In the genomic region with DNA sequence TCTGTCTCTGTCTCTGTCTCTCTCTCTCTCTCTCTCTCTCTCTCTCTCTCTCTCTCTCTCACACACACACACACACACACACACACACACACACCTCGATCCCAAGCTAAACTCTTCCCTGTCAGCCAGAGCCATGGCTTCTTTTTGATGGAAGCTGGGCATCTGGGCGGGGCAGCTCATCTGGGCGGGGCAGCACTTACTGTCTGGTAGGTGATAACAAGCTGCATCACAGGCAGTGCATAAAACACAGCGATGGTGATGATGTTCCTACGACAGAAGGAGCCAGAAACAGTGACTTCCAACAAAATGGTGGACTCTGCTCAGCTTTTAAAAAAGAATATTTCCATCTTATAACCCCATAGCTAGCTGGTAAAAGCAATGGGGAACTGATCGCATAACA, we compare ENCODE assay signal across 31 mouse cellular contexts.
DNase-seq lines count a peak whose midpoint lies in the region; ATAC-seq and TF ChIP-seq lines count a peak whose summit lies in the region.
"Had no signal": no experiment of that assay in that cellular context is flagged by ENCODE, and none has a peak within 500 bp of the region (broad histone marks: within the 10 kb centered on the region; RNA-seq: fewer than 3 reads in every experiment).

No protein-coding gene starts in this region.

- no peaks in the 10 kb centered on the region for H3K27me3 ChIP-seq in liver, embryonic 12.5 days (replicated peaks)
- H3K27me3 ChIP-seq in liver, postnatal 0 days (ENCODE audit: insufficient read depth, low read length) = no peaks in the 10 kb centered on the region
- H3K27me3 ChIP-seq: embryonic facial prominence, embryonic 15.5 days; hindbrain, embryonic 13.5 days; limb, embryonic 12.5 days had no signal

- H3K4me3 ChIP-seq in liver, embryonic 12.5 days = no peak overlapping the region
- H3K4me3 ChIP-seq in liver, postnatal 0 days (ENCODE audit: low read depth, low read length) = no peak overlapping the region
- H3K4me3 ChIP-seq: embryonic facial prominence, embryonic 10.5 days; embryonic facial prominence, embryonic 15.5 days; gastrocnemius, adult 2 months; hindbrain, embryonic 13.5 days; left cerebral cortex, adult 2 months; limb, embryonic 12.5 days; midbrain, embryonic 10.5 days had no signal

- peaks cover 16% of the 10 kb centered on the region for H3K4me1 ChIP-seq in liver, embryonic 12.5 days
- peaks cover 3% of the 10 kb centered on the region; the same call in 1 of the 2 replicates for H3K4me1 ChIP-seq in liver, postnatal 0 days (ENCODE audit: insufficient read depth)
- H3K4me1 ChIP-seq: embryonic facial prominence, embryonic 10.5 days; embryonic facial prominence, embryonic 15.5 days; hindbrain, embryonic 13.5 days; limb, embryonic 12.5 days; midbrain, embryonic 10.5 days had no signal

- peak; percentile 83 for ATAC-seq in liver, embryonic 12.5 days
- peak; percentile 78 for ATAC-seq in liver, postnatal 0 days
- ATAC-seq: forebrain, embryonic 16.5 days; intestine, embryonic 16.5 days; midbrain, embryonic 16.5 days had no signal

- H3K4me2 ChIP-seq in liver, embryonic 12.5 days = peak overlapping the region; percentile 28
- no peak overlapping the region for H3K4me2 ChIP-seq in liver, postnatal 0 days (ENCODE audit: low read depth, low read length)
- H3K4me2 ChIP-seq: embryonic facial prominence, embryonic 15.5 days; heart, embryonic 11.5 days; hindbrain, embryonic 13.5 days; limb, embryonic 12.5 days had no signal

- TF ChIP-seq CTCF in liver, postnatal 0 days (IDR thresholded peaks at IDR 0.05; ENCODE audit: low read depth) = no peak

- DNase-seq in spleen, adult 12 weeks (ENCODE audit: low spot score) = peak; percentile 15
- no peak for DNase-seq in spleen, adult 18-20 months
- DNase-seq in liver, postnatal 0 days = peak; percentile 46
- DNase-seq in thymus, postnatal 14 days = no peak
- DNase-seq in urinary bladder, postnatal 36 days (ENCODE audit: low spot score in 2 of 2) = no peak
- DNase-seq in adrenal gland, postnatal 25 days = no peak
- DNase-seq: adrenal gland, adult 8-10 months; cerebellum, adult 2 months; cerebellum, postnatal 25 days; gastrocnemius, adult 2 months; gastrocnemius, postnatal 36 days; heart, adult 18-20 months; heart, postnatal 36 days; kidney, postnatal 14 days; lung, adult 18-20 months; lung, postnatal 10 days; right cerebral cortex, adult 18-20 months; right cerebral cortex, postnatal 4 days had no signal

- no peak for TF ChIP-seq EP300 in liver, postnatal 0 days (IDR thresholded peaks at IDR 0.05; ENCODE audit: low read depth)

- no peak overlapping the region for H3K27ac ChIP-seq in liver, embryonic 12.5 days
- no peak overlapping the region for H3K27ac ChIP-seq in liver, postnatal 0 days (ENCODE audit: low read depth)
- H3K27ac ChIP-seq: embryonic facial prominence, embryonic 10.5 days; embryonic facial prominence, embryonic 15.5 days; gastrocnemius, adult 2 months; hindbrain, embryonic 13.5 days; left cerebral cortex, adult 2 months; limb, embryonic 12.5 days; macrophage; midbrain, embryonic 10.5 days had no signal

- H3K9me3 ChIP-seq in liver, embryonic 12.5 days (replicated peaks) = no peaks in the 10 kb centered on the region
- H3K9me3 ChIP-seq in liver, postnatal 0 days (ENCODE audit: low read length) = no peaks in the 10 kb centered on the region
- H3K9me3 ChIP-seq: embryonic facial prominence, embryonic 10.5 days; embryonic facial prominence, embryonic 15.5 days; G1E; hindbrain, embryonic 13.5 days; limb, embryonic 12.5 days; midbrain, embryonic 10.5 days had no signal

- H3K36me3 ChIP-seq in liver, embryonic 12.5 days = no peaks in the 10 kb centered on the region
- H3K36me3 ChIP-seq in liver, postnatal 0 days (replicated peaks; ENCODE audit: insufficient read depth, low read length) = no peaks in the 10 kb centered on the region
- H3K36me3 ChIP-seq: embryonic facial prominence, embryonic 10.5 days; embryonic facial prominence, embryonic 15.5 days; G1E; hindbrain, embryonic 13.5 days; limb, embryonic 12.5 days; midbrain, embryonic 10.5 days had no signal

- no peak overlapping the region for H3K9ac ChIP-seq in liver, embryonic 12.5 days
- no peak overlapping the region for H3K9ac ChIP-seq in liver, postnatal 0 days (replicated peaks)
- H3K9ac ChIP-seq: embryonic facial prominence, embryonic 15.5 days; hindbrain, embryonic 13.5 days; limb, embryonic 12.5 days had no signal

- 50% methylated on average over 6 of the region's 6 CpGs for whole genome bisulfite sequencing in liver, embryonic 12.5 days (ENCODE audit: insufficient replicate concordance)
- WGBS in liver, postnatal 0 days (ENCODE audit: insufficient replicate concordance) = 63% methylated on average over 6 of the region's 6 CpGs

Comparison
In these comparisons a context has a peak if more than half of its experiments do, and no peak if none do; other contexts are left out.
1. DNase-seq: peak in spleen, adult 12 weeks (single experiment) and liver, postnatal 0 days (single experiment); none in spleen, adult 18-20 months (0 of 2), thymus, postnatal 14 days (single experiment), urinary bladder, postnatal 36 days (0 of 2) and adrenal gland, postnatal 25 days (single experiment).